Mouse (Mus musculus) neutrophil, adult 83 days (primary cell): ENCODE results near the gene Sox3. TPM values are rescaled to one million over a fixed set of nuclear protein-coding genes. Genes with fewer than 3 reads are reported as not detected.

ENCODE experiments used
- total RNA-seq, 2 experiments: library from RNA; stranded (reverse); gene quantifications; one replicate each; pipeline ENCODE4 v1.2.4; 2023

The Sox3 gene
- total RNA-seq = not detected

GRCm38 (mm10) chrX:60892801-60893681 lies at the start of gene Sox3:
TSS of gene Sox3 (minus strand) at chrX:60893430.

